Mouse (Mus musculus) spleen, adult 2 months (tissue): ENCODE results near the gene Klhl7. TPM values are rescaled to one million over a fixed set of nuclear protein-coding genes. Genes with fewer than 3 reads are reported as not detected.

Source experiments
- DNase-seq, 2 experiments: peaks; one replicate each; pipeline versions ENCODE4 v3.0.0 to v3.0.0-alpha.2; 2012 to 2021; ENCODE audit warnings: low spot score in 2 of 2, low read depth in 1 of 2
- H3K27ac ChIP-seq: fragments of 200-500 bp; 2 replicates; pipeline ENCODE4 v1.5.1; 2012; ENCODE audit warnings: low read length, inconsistent platforms; ENCODE audit not compliant: insufficient read depth
- H3K27me3 ChIP-seq: fragments of 200-500 bp; 2 replicates; pipeline ENCODE4 v1.6.1; 2012; ENCODE audit warnings: mild to moderate bottlenecking, moderate library complexity, low read length, inconsistent platforms; ENCODE audit not compliant: control insufficient read depth, insufficient read depth
- H3K36me3 ChIP-seq: fragments of 200-500 bp; 2 replicates; pipeline ENCODE4 v1.6.1; 2012; ENCODE audit warnings: mild to moderate bottlenecking, low read length, inconsistent platforms; ENCODE audit not compliant: control insufficient read depth, insufficient read depth
- H3K4me1 ChIP-seq: fragments of 200-500 bp; 2 replicates; pipeline ENCODE4 v1.6.1; 2011; ENCODE audit warnings: inconsistent platforms; ENCODE audit not compliant: control insufficient read depth, insufficient read depth, insufficient read length
- H3K4me3 ChIP-seq: fragments of 200-500 bp; 2 replicates; pipeline ENCODE4 v1.5.1; 2011; ENCODE audit warnings: mild to moderate bottlenecking, inconsistent platforms; ENCODE audit not compliant: insufficient read depth, insufficient read length; ENCODE audit errors: extremely low read depth
- CTCF ChIP-seq: fragments of 200-500 bp; IDR thresholded peaks from 2 replicates; pipeline ENCODE4 v1.5.1; 2011; ENCODE audit warnings: mild to moderate bottlenecking, inconsistent platforms; ENCODE audit not compliant: insufficient read depth, insufficient read length, insufficient replicate concordance; ENCODE audit errors: extremely low read depth
- POLR2A ChIP-seq: fragments of 200-500 bp; IDR thresholded peaks from 2 replicates; pipeline ENCODE4 v1.6.1; 2011; ENCODE audit warnings: low read depth, low read length, inconsistent platforms
- WGBS: fragments of 180-500 bp; shearing (Covaris S2); methylation state at CpG from one replicate; pipeline ENCODE4 v1.1.7; 2018; 5-methylcytosine and 5-hydroxymethylcytosine counted together
- polyA plus RNA-seq: library from polyadenylated mRNA; depleted of rRNA; stranded (reverse); fragments of >200 nt; gene quantifications from 2 replicates; pipeline ENCODE4 v1.2.3, GENCODE M21; 2012

Gene Klhl7
- polyA plus RNA-seq, 1 experiment = 0.95 TPM

DNA sequence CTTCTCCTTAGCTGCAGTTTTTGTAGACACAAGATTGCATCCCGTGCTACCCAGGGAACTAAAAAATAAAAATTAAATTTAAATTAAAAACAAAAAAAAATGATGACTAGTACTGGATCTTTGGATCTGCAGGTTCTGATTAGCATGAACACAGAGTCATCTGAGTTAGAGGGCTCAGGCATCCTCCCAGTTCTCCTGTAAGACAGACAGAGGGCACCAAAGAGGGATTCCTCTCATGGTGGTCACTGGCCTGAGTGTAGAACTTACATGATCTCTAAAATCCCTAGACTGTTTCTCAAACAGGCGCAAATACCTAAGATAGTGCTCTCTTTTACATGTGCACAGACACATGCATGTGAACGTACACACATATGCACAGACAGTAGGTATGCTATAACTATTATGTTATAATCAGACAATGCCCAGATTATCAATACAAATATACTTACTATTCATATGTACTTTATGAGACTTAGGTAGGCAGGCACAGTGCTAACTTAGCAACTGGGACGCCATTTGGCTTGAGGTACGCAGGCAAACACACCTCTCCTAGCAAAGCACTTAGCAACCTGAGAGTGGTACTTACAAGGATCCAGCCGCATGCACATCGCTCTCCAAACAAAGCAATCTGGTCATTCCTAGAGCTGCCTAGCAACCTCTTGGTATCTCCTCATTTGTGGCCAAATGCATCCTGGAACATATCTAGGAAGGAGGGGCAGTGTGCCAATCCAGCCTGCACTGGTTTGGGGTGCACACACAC is 21.8 kb upstream of the Klhl7 start:
- DNase-seq = no peak
- 91% methylated on average over 7 of the region's 7 CpGs for WGBS
- Histone ChIP-seq H3K27me3 (no peaks in the 10 kb centered on the region), H3K4me3 (no peak overlapping the region; the same call in 1 of the 2 replicates), H3K36me3 (no peaks in the 10 kb centered on the region), H3K27ac (no peak overlapping the region), H3K4me1 (no peaks in the 10 kb centered on the region)
- TF ChIP-seq POLR2A = no peak

GRCm38 (mm10) chr5:24080826-24081225 is 19.6 kb upstream of the Klhl7 start:
- Histone ChIP-seq H3K27ac (no peak overlapping the region), H3K36me3 (no peaks in the 10 kb centered on the region), H3K27me3 (no peaks in the 10 kb centered on the region), H3K4me1 (no peaks in the 10 kb centered on the region), H3K4me3 (no peak overlapping the region)
- TF ChIP-seq CTCF = no peak
- TF ChIP-seq POLR2A = no peak
- DNase-seq = no peak
- 62% methylated on average over 6 of the region's 6 CpGs for WGBS

GRCm38 (mm10) chr5:24084835-24085234 is 15.6 kb upstream of the Klhl7 start:
- no peak overlapping the region for H3K4me3 ChIP-seq
- TF ChIP-seq POLR2A (no peak), CTCF (no peak)
- 85% methylated on average over 4 of the region's 4 CpGs for WGBS
- H3K27ac ChIP-seq = no peak overlapping the region
- H3K4me1 ChIP-seq = no peaks in the 10 kb centered on the region
- DNase-seq = no peak
- H3K27me3 ChIP-seq = no peaks in the 10 kb centered on the region
- H3K36me3 ChIP-seq = no peaks in the 10 kb centered on the region

DNA sequence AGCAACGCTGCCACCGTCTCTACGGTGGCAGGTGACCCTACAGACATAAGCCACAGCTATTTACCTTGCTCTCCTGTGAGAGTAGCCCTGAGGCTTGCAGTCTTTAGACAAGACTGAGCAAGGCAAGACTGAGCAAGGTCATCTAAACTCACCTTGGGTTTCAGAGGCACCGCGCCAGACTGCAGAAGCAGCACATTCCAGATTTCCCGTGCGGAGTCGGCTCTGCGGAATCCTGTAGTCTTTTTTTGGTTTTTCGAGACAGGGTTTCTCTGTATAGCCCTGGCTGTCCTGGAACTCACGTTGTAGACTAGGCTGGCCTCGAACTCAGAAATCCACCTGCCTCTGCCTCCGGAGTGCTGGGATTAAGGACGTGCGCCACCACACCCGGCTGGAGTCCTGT is 14.2 kb upstream of the Klhl7 start:
- H3K27me3 ChIP-seq = no peaks in the 10 kb centered on the region
- no peak for DNase-seq
- no peak overlapping the region for H3K27ac ChIP-seq
- TF ChIP-seq POLR2A (no peak), CTCF (no peak)
- no peaks in the 10 kb centered on the region for H3K4me1 ChIP-seq
- no peaks in the 10 kb centered on the region for H3K36me3 ChIP-seq
- 90% methylated on average over 16 of the region's 16 CpGs for WGBS
- H3K4me3 ChIP-seq = no peak overlapping the region

GRCm38 (mm10) chr5:24086865-24087264 is 13.5 kb upstream of the Klhl7 start:
- H3K4me3 ChIP-seq = no peak overlapping the region
- 74% methylated on average over 3 of the region's 3 CpGs for WGBS
- DNase-seq = no peak
- no peaks in the 10 kb centered on the region for H3K4me1 ChIP-seq
- TF ChIP-seq CTCF (no peak), POLR2A (no peak)
- H3K27ac ChIP-seq = no peak overlapping the region
- H3K36me3 ChIP-seq = no peaks in the 10 kb centered on the region
- no peaks in the 10 kb centered on the region for H3K27me3 ChIP-seq

- Histone ChIP-seq H3K27ac (no peak overlapping the region), H3K4me3 (no peak overlapping the region), H3K27me3 (no peaks in the 10 kb centered on the region), H3K4me1 (no peaks in the 10 kb centered on the region), H3K36me3 (no peaks in the 10 kb centered on the region)
- no peak for DNase-seq
- TF ChIP-seq POLR2A (no peak), CTCF (no peak)
- 83% methylated on average over 1 of the region's 1 CpGs for WGBS
These were observed 12.0 kb upstream of the Klhl7 start for GRCm38 (mm10) chr5:24088451-24088850.

DNA sequence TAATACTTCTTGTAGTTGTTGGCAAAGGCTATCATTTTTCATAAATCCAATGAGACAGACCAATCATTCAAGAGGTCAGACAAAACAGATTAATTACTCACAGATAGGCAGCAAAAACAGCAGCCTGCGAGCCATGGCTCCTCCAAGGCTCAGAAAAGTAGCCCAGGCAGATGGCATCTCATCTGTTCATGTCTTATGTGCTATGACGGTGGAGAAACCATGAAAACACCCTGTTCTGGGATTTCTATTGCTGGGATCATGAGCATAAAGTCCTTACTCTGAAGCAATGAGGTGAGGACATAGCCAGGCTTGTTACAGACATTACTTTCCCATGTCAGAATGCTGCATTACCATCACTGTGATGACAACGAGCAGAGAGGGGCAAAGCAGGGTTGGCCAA is 7.9 kb upstream of the Klhl7 start:
- 82% methylated on average over 3 of the region's 3 CpGs for WGBS
- H3K27me3 ChIP-seq = no peaks in the 10 kb centered on the region
- H3K4me3 ChIP-seq = no peak overlapping the region
- no peak overlapping the region for H3K27ac ChIP-seq
- no peaks in the 10 kb centered on the region for H3K36me3 ChIP-seq
- H3K4me1 ChIP-seq = no peaks in the 10 kb centered on the region
- DNase-seq = no peak
- TF ChIP-seq POLR2A (no peak), CTCF (no peak)
